Mouse (Mus musculus): Measurements from ENCODE around the gene Lrtm2. TPM values are rescaled to one million over a fixed set of nuclear protein-coding genes. Genes with fewer than 3 reads are reported as not detected.

The Lrtm2 gene
- polyA plus RNA-seq, 1 experiment from 2014 or later: 10.9 TPM

GRCm38 (mm10) chr6:119276713-119277112 lies 53.9 kb downstream of the Lrtm2 start:
- no peak overlapping the region for H3K4me3 ChIP-seq (ENCODE audit: low read depth, low read length)
- no peaks in the 10 kb centered on the region for H3K9me3 ChIP-seq (ENCODE audit: control insufficient read depth, low read length)
- H3K9ac ChIP-seq (replicated peaks; ENCODE audit: low read depth, low read length): no peak overlapping the region
- no peaks in the 10 kb centered on the region for H3K27me3 ChIP-seq (ENCODE audit: control insufficient read depth, insufficient read depth, low read length)
- no peak overlapping the region for H3K4me2 ChIP-seq (ENCODE audit: low read depth, low read length)
- 82% methylated on average over 2 of the region's 2 CpGs for WGBS
- no peak overlapping the region for H3K27ac ChIP-seq (ENCODE audit: low read depth, low read length)
- no peak for ATAC-seq (ENCODE audit: low read depth)
- no peaks in the 10 kb centered on the region for H3K4me1 ChIP-seq (ENCODE audit: control insufficient read depth, insufficient read depth, low read length)
- no peaks in the 10 kb centered on the region for H3K36me3 ChIP-seq (ENCODE audit: control insufficient read depth, insufficient read depth, low read length)

Other genes starting within 250 kb of the Lrtm2 start
- gene Dcp1b, start 155.5 kb downstream of the Lrtm2 start, polyA plus RNA-seq (2014; fragmentation: Nextera tagmentation; extraction: Ambion mirVana): 14.1 and 14.6 TPM in 2 replicates
- gene Cacna1c, start 134.3 kb downstream of the Lrtm2 start, polyA plus RNA-seq (2014; fragmentation: Nextera tagmentation; extraction: Ambion mirVana): 12.0 and 13.7 TPM in 2 replicates
- 0.19 and 0.26 TPM in 2 replicates for gene Cacna2d4, start 94.2 kb downstream of the Lrtm2 start, polyA plus RNA-seq (2014; fragmentation: Nextera tagmentation; extraction: Ambion mirVana)
- gene Adipor2, start 86.9 kb upstream of the Lrtm2 start, polyA plus RNA-seq (2014; fragmentation: Nextera tagmentation; extraction: Ambion mirVana): 19.4 and 36.2 TPM in 2 replicates
- 3.5 and 3.8 TPM in 2 replicates for gene Fbxl14, start 148.9 kb upstream of the Lrtm2 start, polyA plus RNA-seq (2014; fragmentation: Nextera tagmentation; extraction: Ambion mirVana)
- 2.6 and 5.2 TPM in 2 replicates for gene Wnt5b, start 213.6 kb upstream of the Lrtm2 start, polyA plus RNA-seq (2014; fragmentation: Nextera tagmentation; extraction: Ambion mirVana)

Measured in neural tube, embryonic 14.5 days (tissue).